In genomic region chr5:62706900-62707299, GRCm38 (mm10) we compare ENCODE assay signal across 10 mouse cellular contexts. TPM values are rescaled to one million over a fixed set of nuclear protein-coding genes. Genes with fewer than 3 reads are reported as not detected.
A peak's percentile ranks its signal among the peaks of the same experiment; 100 is the strongest.
DNase-seq lines count a peak whose midpoint lies in the region; ATAC-seq and TF ChIP-seq lines count a peak whose summit lies in the region.
"Had no signal": no experiment of that assay in that cellular context is flagged by ENCODE, and none has a peak within 500 bp of the region (broad histone marks: within the 10 kb centered on the region; RNA-seq: fewer than 3 reads in every experiment).

No protein-coding gene starts in this region.

- peak; percentile 60 for TF ChIP-seq CTCF in heart, postnatal 0 days (IDR thresholded peaks at IDR 0.05; ENCODE audit: low read depth)

- no peak overlapping the region for H3K9ac ChIP-seq in heart, postnatal 0 days (replicated peaks; ENCODE audit: low read depth, low read length)
- H3K9ac ChIP-seq in embryonic facial prominence, embryonic 14.5 days (ENCODE audit: low read depth, low read length) = no peak overlapping the region
- H3K9ac ChIP-seq: heart, embryonic 15.5 days had no signal

- no peak overlapping the region for H3K4me2 ChIP-seq in heart, postnatal 0 days (ENCODE audit: low read depth, low read length)
- H3K4me2 ChIP-seq in embryonic facial prominence, embryonic 14.5 days (ENCODE audit: low read depth, low read length) = no peak overlapping the region
- H3K4me2 ChIP-seq: heart, embryonic 15.5 days had no signal

- no peaks in the 10 kb centered on the region for H3K36me3 ChIP-seq in heart, postnatal 0 days (replicated peaks; ENCODE audit: control insufficient read depth, insufficient read depth, low read length)
- H3K36me3 ChIP-seq in embryonic facial prominence, embryonic 14.5 days (ENCODE audit: control insufficient read depth, insufficient read depth, low read length) = no peaks in the 10 kb centered on the region
- H3K36me3 ChIP-seq in midbrain, embryonic 10.5 days = no peaks in the 10 kb centered on the region
- H3K36me3 ChIP-seq: G1E; heart, embryonic 15.5 days had no signal

- no peaks in the 10 kb centered on the region for H3K9me3 ChIP-seq in heart, postnatal 0 days (replicated peaks; ENCODE audit: control insufficient read depth, low read length)
- no peaks in the 10 kb centered on the region for H3K9me3 ChIP-seq in embryonic facial prominence, embryonic 14.5 days (ENCODE audit: control insufficient read depth, low read length)
- H3K9me3 ChIP-seq in midbrain, embryonic 10.5 days (replicated peaks) = no peaks in the 10 kb centered on the region
- H3K9me3 ChIP-seq: heart, embryonic 15.5 days had no signal

- no peak overlapping the region for H3K27ac ChIP-seq in heart, postnatal 0 days (ENCODE audit: low read depth)
- no peak overlapping the region for H3K27ac ChIP-seq in embryonic facial prominence, embryonic 14.5 days (replicated peaks; ENCODE audit: low read depth, low read length)
- H3K27ac ChIP-seq in midbrain, embryonic 10.5 days (replicated peaks) = no peak overlapping the region
- H3K27ac ChIP-seq: heart, embryonic 15.5 days had no signal

- no peaks in the 10 kb centered on the region for H3K4me1 ChIP-seq in heart, postnatal 0 days (ENCODE audit: control insufficient read depth, insufficient read depth)
- H3K4me1 ChIP-seq in embryonic facial prominence, embryonic 14.5 days (ENCODE audit: control insufficient read depth, insufficient read depth, low read length) = no peaks in the 10 kb centered on the region
- no peaks in the 10 kb centered on the region for H3K4me1 ChIP-seq in midbrain, embryonic 10.5 days
- H3K4me1 ChIP-seq: heart, embryonic 15.5 days had no signal

- no peak overlapping the region for H3K4me3 ChIP-seq in heart, postnatal 0 days (ENCODE audit: low read depth, low read length)
- no peak overlapping the region for H3K4me3 ChIP-seq in embryonic facial prominence, embryonic 14.5 days (ENCODE audit: low read depth, low read length)
- no peak overlapping the region for H3K4me3 ChIP-seq in midbrain, embryonic 10.5 days
- H3K4me3 ChIP-seq: heart, embryonic 15.5 days had no signal

- no peak for ATAC-seq in heart, postnatal 0 days (ENCODE audit: insufficient read depth, low read depth)
- no peak for ATAC-seq in embryonic facial prominence, embryonic 14.5 days (ENCODE audit: low read depth)

- WGBS in heart, postnatal 0 days = 56% methylated on average over 7 of the region's 7 CpGs
- 38% methylated on average over 7 of the region's 7 CpGs for WGBS in embryonic facial prominence, embryonic 14.5 days
- 47% methylated on average over 7 of the region's 7 CpGs for WGBS in midbrain, embryonic 10.5 days

- no peaks in the 10 kb centered on the region for H3K27me3 ChIP-seq in heart, postnatal 0 days (ENCODE audit: control insufficient read depth, insufficient read depth, low read length)
- H3K27me3 ChIP-seq in embryonic facial prominence, embryonic 14.5 days (replicated peaks; ENCODE audit: control insufficient read depth, insufficient read depth, low read length) = no peaks in the 10 kb centered on the region
- H3K27me3 ChIP-seq in midbrain, embryonic 10.5 days (ENCODE audit: low read depth, poor library complexity, severe bottlenecking) = no peaks in the 10 kb centered on the region
- H3K27me3 ChIP-seq: heart, embryonic 15.5 days had no signal

- TF ChIP-seq EP300 in heart, postnatal 0 days (IDR thresholded peaks at IDR 0.05; ENCODE audit: low read depth) = no peak

- no peak for DNase-seq in heart, postnatal 0 days (ENCODE audit: low spot score)
- DNase-seq in heart, adult 9 months (ENCODE audit: low spot score in 2 of 2) = no peak
- peak; percentile 14 for DNase-seq in R1 (ENCODE audit: low read depth, low spot score)
- peak; percentile 61 for DNase-seq in embryonic facial prominence, embryonic 14.5 days (ENCODE audit: low spot score)
- peak; percentile 80 for DNase-seq in layer of hippocampus, adult 11-12 months (ENCODE audit: low spot score)
- DNase-seq in midbrain, embryonic 10.5 days (ENCODE audit: low spot score) = peak; percentile 38
- DNase-seq in B cell, adult 2 months = no peak
- DNase-seq in gastrocnemius, postnatal 4 days (ENCODE audit: low spot score in 2 of 2) = no peak

RNA-seq across cellular contexts. Expression of gene Arap2, which starts 59.1 kb away (rescaled TPM):
- 2.1 and 4.3 TPM in 2 replicates for total RNA-seq in heart, postnatal 0 days (2014; rRNA removed; ENCODE audit: low replicate concordance)
- 2.2 and 2.7 TPM in 2 replicates for polyA plus RNA-seq in heart, postnatal 0 days (2015; fragmentation: Nextera tagmentation; extraction: Ambion mirVana)
- 7.6 and 8.2 TPM in 2 replicates for polyA plus RNA-seq in embryonic facial prominence, embryonic 14.5 days (2014; fragmentation: Nextera tagmentation; extraction: Ambion mirVana)
- 0.94 and 1.3 TPM in 2 replicates for polyA plus RNA-seq in midbrain, embryonic 10.5 days (2016; fragmentation: Nextera tagmentation; extraction: Ambion mirVana)
- total RNA-seq in gastrocnemius, postnatal 4 days (2021) = 1 to 10 TPM; 3.0 to 3.2 TPM
- polyA plus RNA-seq: G1E had no signal

Comparison
In these comparisons a context has a peak if more than half of its experiments do, and no peak if none do; other contexts are left out.
1. DNase-seq: peak in R1 (single experiment), embryonic facial prominence, embryonic 14.5 days (single experiment), layer of hippocampus, adult 11-12 months (single experiment) and midbrain, embryonic 10.5 days (single experiment); none in heart, postnatal 0 days (single experiment), heart, adult 9 months (0 of 2), B cell, adult 2 months (0 of 2) and gastrocnemius, postnatal 4 days (0 of 2).